Mouse (Mus musculus) stomach, postnatal 0 days (tissue): ENCODE data around the gene Epha6. TPM values are rescaled to one million over a fixed set of nuclear protein-coding genes. Genes with fewer than 3 reads are reported as not detected.
A peak's percentile ranks its signal among the peaks of the same experiment; 100 is the strongest.

Experiments
- ATAC-seq: fragments of 200-750 bp; cut with Nextera tagmentation; 2 replicates; pipeline ENCODE4 v1.8.0; 2017; ENCODE audit not compliant: low FRiP score, low TSS enrichment
- DNase-seq: peaks from one replicate; pipeline ENCODE4 v3.0.0-alpha.2; 2016; ENCODE audit warnings: low spot score
- H3K27ac ChIP-seq: fragments of 300-500 bp; sonication (generic); replicated peaks from 2 replicates; pipeline ENCODE4 v1.5.1; 2014; ENCODE audit warnings: mild to moderate bottlenecking, control low read depth
- H3K27me3 ChIP-seq: fragments of 300-500 bp; sonication (generic); 2 replicates; pipeline ENCODE4 v1.6.1; 2014; ENCODE audit warnings: low read length; ENCODE audit not compliant: control insufficient read depth, insufficient read depth
- H3K36me3 ChIP-seq: fragments of 300-500 bp; sonication (generic); 2 replicates; pipeline ENCODE4 v1.6.1; 2014; ENCODE audit warnings: low read length, mixed read lengths; ENCODE audit not compliant: control insufficient read depth, insufficient read depth
- H3K4me1 ChIP-seq: fragments of 300-500 bp; sonication (generic); replicated peaks from 2 replicates; pipeline ENCODE4 v1.6.1; 2014; ENCODE audit warnings: antibody characterized with exemption; ENCODE audit not compliant: control insufficient read depth, insufficient read depth
- H3K4me2 ChIP-seq: fragments of 300-500 bp; sonication (generic); replicated peaks from 2 replicates; pipeline ENCODE4 v1.6.1; 2014; ENCODE audit warnings: low read depth, mild to moderate bottlenecking, control low read depth, moderate library complexity
- H3K4me3 ChIP-seq: fragments of 300-500 bp; sonication (generic); 2 replicates; pipeline ENCODE4 v1.5.1; 2014; ENCODE audit warnings: low read depth, low read length, control low read depth
- H3K9ac ChIP-seq: fragments of 300-500 bp; sonication (generic); 2 replicates; pipeline ENCODE4 v1.6.1; 2014; ENCODE audit warnings: mild to moderate bottlenecking, low read length, control low read depth, mixed read lengths
- H3K9me3 ChIP-seq: fragments of 300-500 bp; sonication (generic); 2 replicates; pipeline ENCODE4 v1.6.1; 2016; ENCODE audit warnings: low read length; ENCODE audit not compliant: control insufficient read depth
- CTCF ChIP-seq: IDR thresholded peaks from 2 replicates; pipeline ENCODE4 v1.5.1; 2016; ENCODE audit warnings: antibody characterized with exemption, low read depth, mild to moderate bottlenecking, moderate library complexity
- EP300 ChIP-seq: optimal IDR thresholded peaks from 2 replicates; pipeline ENCODE3; 2016; ENCODE audit warnings: antibody characterized with exemption
- WGBS: fragments of 180-500 bp; shearing (Covaris S2); extraction: QIAGEN DNeasy Blood & Tissue Kit; methylation state at CpG from one replicate; pipeline ENCODE4 v1.1.7; 2014; 5-methylcytosine and 5-hydroxymethylcytosine counted together
- polyA plus RNA-seq: library from polyadenylated mRNA; unstranded; fragments of >200 nt; fragmentation: Nextera tagmentation; extraction: Ambion mirVana; gene quantifications from 2 replicates; pipeline ENCODE4 v1.2.1, GENCODE M21; 2015

Epha6 gene
- polyA plus RNA-seq, 1 experiment from 2014 or later: 0.08 TPM

DNA sequence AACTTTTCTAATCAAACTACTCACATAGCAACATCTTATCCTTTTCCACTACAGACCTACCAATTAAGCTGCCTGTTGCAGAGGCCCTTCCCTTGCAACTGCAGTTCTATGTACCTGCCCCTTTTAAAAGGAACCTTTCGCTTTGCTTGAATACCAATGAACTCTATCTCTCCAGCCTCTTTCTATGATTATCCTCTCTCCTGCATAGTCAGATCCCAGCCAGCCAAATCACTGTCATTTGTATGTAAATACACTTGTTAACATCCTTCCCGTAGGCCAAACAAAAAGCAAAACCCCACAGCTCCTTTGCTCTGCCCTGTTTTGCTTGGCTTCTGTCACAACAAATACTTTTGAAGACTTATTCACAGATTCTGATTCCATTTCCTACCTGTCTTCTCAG lies 961.6 kb downstream of the Epha6 start:
- Histone ChIP-seq H3K4me3 (no peak overlapping the region), H3K9ac (no peak overlapping the region), H3K36me3 (no peaks in the 10 kb centered on the region), H3K9me3 (no peaks in the 10 kb centered on the region), H3K27me3 (no peaks in the 10 kb centered on the region), H3K27ac (no peak overlapping the region), H3K4me2 (no peak overlapping the region), H3K4me1 (no peaks in the 10 kb centered on the region)
- ATAC-seq (no peak), DNase-seq (no peak)
- WGBS: 61% methylated on average over 2 of the region's 2 CpGs
- no peak for TF ChIP-seq EP300
- TF ChIP-seq CTCF: no peak

DNA sequence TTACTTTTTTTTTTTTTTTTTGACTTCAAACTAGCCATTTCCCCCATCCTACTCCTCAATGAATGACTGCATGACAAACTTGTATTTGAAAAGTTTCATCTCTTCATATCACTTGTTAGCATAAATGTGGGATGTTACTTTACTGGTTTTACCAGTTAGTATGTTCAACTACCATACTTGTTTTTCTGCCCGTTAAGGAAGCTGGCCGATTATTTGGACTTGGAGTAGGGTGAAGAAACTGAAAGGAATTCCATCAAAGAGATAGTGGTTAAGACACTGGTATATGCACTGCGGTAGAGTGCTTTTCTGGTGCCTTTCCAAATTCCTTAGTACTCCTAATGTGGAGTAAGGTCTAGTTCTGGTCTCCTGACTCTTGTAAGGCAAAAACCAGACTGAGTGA lies 965.3 kb downstream of the Epha6 start:
- Histone ChIP-seq H3K4me1 (no peaks in the 10 kb centered on the region), H3K4me3 (no peak overlapping the region), H3K9me3 (no peaks in the 10 kb centered on the region), H3K27me3 (no peaks in the 10 kb centered on the region), H3K27ac (no peak overlapping the region), H3K4me2 (no peak overlapping the region; the same call in 1 of the 2 replicates), H3K36me3 (no peaks in the 10 kb centered on the region), H3K9ac (no peak overlapping the region)
- ATAC-seq: no peak
- DNase-seq: no peak
- TF ChIP-seq CTCF (no peak), EP300 (no peak)
- WGBS: 70% methylated on average over 3 of the region's 3 CpGs

DNA sequence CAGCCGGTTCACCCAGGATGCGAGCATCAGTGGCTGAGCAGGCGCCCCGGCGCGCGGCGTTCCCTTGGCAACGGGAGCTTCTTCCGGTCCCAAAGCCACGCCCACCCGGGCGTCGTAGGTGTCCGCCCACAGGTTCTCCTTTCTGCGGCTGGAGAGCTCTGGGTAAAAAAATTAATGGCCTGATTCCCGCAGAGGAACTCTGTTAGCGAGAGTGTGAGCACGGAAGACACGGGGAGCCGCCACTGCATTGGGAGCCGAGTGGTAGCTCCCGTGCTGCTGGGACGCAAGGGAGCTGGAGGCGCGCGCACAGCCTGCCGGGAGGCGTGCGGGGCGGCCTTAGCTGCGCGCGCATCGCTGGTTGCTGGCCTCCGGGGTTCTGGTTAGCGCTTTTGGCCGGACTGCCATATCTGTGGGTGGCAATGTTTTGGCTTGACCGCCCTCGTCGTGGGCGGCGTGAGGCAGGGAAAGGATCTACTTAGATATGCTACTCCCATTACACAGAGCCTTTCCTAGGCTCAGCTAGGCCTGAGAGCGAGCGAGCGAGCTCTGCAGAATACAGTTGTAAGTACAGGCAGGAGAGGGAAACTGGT lies 966.1 kb downstream of the Epha6 start, which contains the start of gene Arl6:
Gene Arl6 (minus strand): TSS at position 290 of the 590 bp plus-strand sequence.
- TF ChIP-seq EP300 (no peak), CTCF (0 out of 2 replicates have a peak, but pooled peaks have one; percentile 5)
- Histone ChIP-seq H3K4me3 (peak within 1 kb of the TSS; percentile 67), H3K27me3 (no peaks in the 10 kb centered on the region), H3K27ac (peak within 1 kb of the TSS; percentile 96), H3K9me3 (no peaks in the 10 kb centered on the region), H3K4me2 (peak within 1 kb of the TSS; percentile 71), H3K36me3 (no peaks in the 10 kb centered on the region), H3K4me1 (no peaks in the 10 kb centered on the region), H3K9ac (peak within 1 kb of the TSS; percentile 73)
- DNase-seq: peak; percentile 94
- ATAC-seq: peak; percentile 98
- under 1% methylated on average over 46 of the region's 46 CpGs for WGBS

DNA sequence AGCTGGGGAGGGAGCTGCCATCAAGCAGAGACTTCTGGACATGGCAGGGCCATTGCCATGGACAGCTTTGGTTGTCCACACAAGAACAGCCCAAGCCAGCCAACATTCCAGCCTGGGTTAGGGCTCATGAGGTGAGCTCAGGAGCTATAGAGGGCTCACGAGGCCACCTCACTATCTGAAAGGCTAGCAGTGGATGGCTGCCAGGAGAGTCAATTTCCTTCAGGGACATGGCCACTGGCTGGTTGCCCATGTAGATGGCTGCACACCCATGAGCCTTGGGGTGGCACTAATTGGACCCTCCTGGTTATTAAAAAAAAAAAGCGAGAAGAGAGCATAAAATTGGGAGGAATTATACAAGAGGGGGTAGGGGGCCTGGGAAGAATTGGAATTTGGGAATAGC lies 970.7 kb downstream of the Epha6 start:
- Histone ChIP-seq H3K36me3 (no peaks in the 10 kb centered on the region), H3K4me3 (no peak overlapping the region), H3K9ac (no peak overlapping the region), H3K9me3 (no peaks in the 10 kb centered on the region), H3K27ac (no peak overlapping the region), H3K4me2 (no peak overlapping the region), H3K4me1 (no peaks in the 10 kb centered on the region), H3K27me3 (no peaks in the 10 kb centered on the region)
- DNase-seq (no peak), ATAC-seq (no peak)
- WGBS: 83% methylated on average over 2 of the region's 2 CpGs
- TF ChIP-seq CTCF (no peak), EP300 (no peak)

DNA sequence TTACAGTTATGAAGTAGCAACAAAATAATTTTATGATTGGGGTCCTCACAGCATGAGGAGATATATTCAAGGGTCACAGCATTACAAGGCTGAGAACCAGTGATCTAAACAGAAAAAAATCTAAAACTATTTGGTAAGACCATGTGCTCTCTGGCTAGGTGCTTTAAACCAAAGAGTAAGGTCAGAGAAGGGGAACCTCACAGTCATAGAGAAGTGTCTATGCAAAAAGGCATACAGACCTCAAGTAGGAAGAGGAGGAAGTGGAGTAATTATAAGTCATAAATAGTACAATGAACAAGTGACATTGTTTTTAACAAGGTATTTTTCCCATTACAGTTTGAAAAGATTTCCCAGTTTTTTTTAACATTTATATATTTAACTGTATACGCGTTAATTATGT lies 983.8 kb downstream of the Epha6 start:
- 98% methylated on average over 2 of the region's 2 CpGs for WGBS
- DNase-seq (no peak), ATAC-seq (no peak)
- TF ChIP-seq CTCF: no peak
- TF ChIP-seq EP300: no peak
- Histone ChIP-seq H3K9ac (no peak overlapping the region), H3K4me3 (no peak overlapping the region), H3K4me1 (no peaks in the 10 kb centered on the region), H3K4me2 (no peak overlapping the region), H3K9me3 (no peaks in the 10 kb centered on the region), H3K27me3 (no peaks in the 10 kb centered on the region), H3K36me3 (no peaks in the 10 kb centered on the region), H3K27ac (no peak overlapping the region)

DNA sequence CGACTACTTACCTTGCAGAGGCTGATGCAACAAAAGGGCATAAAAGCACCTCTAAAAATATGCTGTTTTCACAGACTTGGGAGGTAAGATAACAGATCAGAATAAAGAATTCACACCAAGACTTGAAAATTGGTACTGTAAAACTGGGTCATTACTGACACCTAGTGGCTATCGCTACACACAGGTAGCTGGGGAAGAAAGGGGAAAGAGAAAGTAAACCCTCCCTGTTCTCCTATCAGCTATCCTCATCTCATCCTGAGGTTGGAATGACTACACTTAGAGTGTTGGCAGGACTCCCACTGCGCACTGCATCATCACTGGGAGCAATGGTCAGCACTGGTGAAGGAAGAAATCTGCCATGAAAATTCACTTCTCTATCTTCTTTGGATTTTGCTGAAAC lies 988.2 kb downstream of the Epha6 start:
- TF ChIP-seq EP300: no peak
- peak; percentile 91 for TF ChIP-seq CTCF
- H3K27me3 ChIP-seq: no peaks in the 10 kb centered on the region
- H3K27ac ChIP-seq: no peak overlapping the region
- DNase-seq (peak; percentile 23), ATAC-seq (peak; percentile 76; the same call in 1 of the 2 replicates)
- no peak overlapping the region for H3K9ac ChIP-seq
- no peak overlapping the region for H3K4me3 ChIP-seq
- H3K9me3 ChIP-seq: no peaks in the 10 kb centered on the region
- H3K4me2 ChIP-seq: no peak overlapping the region
- no peaks in the 10 kb centered on the region for H3K36me3 ChIP-seq
- H3K4me1 ChIP-seq: no peaks in the 10 kb centered on the region
- WGBS: 30% methylated on average over 3 of the region's 3 CpGs
